Mouse (Mus musculus) left cerebral cortex, adult 2 months (tissue): ENCODE measurements around the gene Fars2. TPM values are rescaled to one million over a fixed set of nuclear protein-coding genes. Genes with fewer than 3 reads are reported as not detected.

Experiments
- DNase-seq, 2 experiments: peaks; one replicate each; pipeline ENCODE4 v3.0.0; 2021 to 2022; ENCODE audit warnings: low spot score in 2 of 2, mixed read lengths in 1 of 2; ENCODE audit errors: extremely low spot score in 1 of 2
- H3K27ac ChIP-seq: fragments of 200-600 bp; 2 replicates; pipeline ENCODE4 v1.8.1; 2022
- H3K4me3 ChIP-seq: fragments of 200-600 bp; 2 replicates; pipeline ENCODE4 v1.8.1; 2022
- CTCF ChIP-seq: fragments of 200-600 bp; IDR thresholded peaks from 2 replicates; pipeline ENCODE4 v1.8.1; 2022; ENCODE audit warnings: antibody characterized with exemption, mild to moderate bottlenecking, moderate library complexity
- intact Hi-C: fragments of 180-260 bp; cut with DNase I; formaldehyde crosslinking; loops from one replicate; pipeline ENCODE4 v1.15.1; 2025
- total RNA-seq, 2 experiments: library from RNA; stranded (reverse); gene quantifications; 2 replicates each; pipeline ENCODE4 v1.2.3; 2021

The Fars2 gene
- total RNA-seq, 2 experiments from 2014 or later = 34.4 to 40.7 TPM

DNA sequence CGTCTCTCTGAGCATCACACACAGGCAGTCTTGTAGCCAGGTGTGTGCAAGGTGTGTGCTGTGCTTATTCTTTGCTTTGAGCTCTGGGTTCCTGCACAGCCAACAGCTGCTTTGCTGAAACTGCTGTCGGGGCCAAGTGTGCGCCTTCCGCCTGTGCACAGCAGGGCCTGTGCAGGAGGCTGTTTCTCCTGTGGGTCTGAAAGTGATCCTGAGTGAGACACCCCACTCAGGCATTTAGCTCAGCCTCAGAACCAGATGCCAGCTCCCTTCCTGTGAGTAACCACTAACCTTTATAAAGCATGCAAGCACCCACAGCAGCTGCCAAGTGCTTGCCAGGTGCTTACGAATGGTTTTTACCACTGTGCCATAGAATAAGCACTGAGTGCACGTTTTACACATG, 249.1 kb downstream of the Fars2 start:
- Histone ChIP-seq H3K27ac (no peak overlapping the region; the same call in 1 of the 2 replicates), H3K4me3 (no peak overlapping the region)
- peak in 1 of 2 experiments; percentile 40 for DNase-seq
- intact Hi-C loops = loop anchor here (2.0 to 10.0 kb wide), 5 partner anchors 126 to 946 kb away; no protein-coding TSS in a partner anchor
- TF ChIP-seq CTCF = no peak

DNA sequence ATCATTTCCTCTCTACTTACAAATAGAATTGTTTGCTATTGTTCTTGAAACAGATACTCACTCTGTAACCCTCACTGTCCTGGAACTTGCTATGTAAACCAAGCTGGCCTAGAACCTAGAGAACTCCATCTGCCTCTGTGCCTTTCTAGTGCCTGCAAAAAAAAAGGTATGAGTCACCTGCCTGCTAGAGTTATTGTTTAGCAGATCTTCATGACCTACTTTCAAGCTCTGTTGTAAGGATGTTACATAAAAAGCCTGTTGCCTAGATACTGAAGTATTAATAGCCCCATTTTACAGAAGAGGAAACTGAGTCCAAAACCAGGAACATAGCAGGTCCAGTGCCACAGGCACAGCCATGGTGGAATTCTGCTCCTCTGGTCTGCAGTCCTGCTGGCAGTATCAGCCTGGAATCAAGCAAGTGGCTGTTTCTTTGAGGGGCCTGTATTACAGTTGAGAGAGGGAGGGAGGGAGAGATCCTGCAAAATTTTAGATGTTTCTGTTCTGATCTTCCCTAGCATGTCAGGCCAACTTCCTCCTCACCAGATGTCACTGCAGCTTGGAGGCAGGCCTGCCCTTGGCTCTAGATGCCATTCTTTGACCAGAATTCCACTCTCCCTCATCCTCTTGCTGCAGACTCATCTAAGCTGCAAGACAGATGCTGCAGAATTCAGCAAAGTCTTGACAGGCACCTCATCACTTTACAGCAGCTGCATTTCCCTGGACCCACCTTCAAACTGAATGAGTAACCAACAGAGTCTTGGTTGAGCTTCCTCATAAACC, 250.7 kb downstream of the Fars2 start:
- intact Hi-C loops = loop anchor here (2.0 to 10.0 kb wide), 6 partner anchors 124 to 944 kb away; no protein-coding TSS in a partner anchor
- no peak overlapping the region for H3K4me3 ChIP-seq
- no peak for TF ChIP-seq CTCF
- H3K27ac ChIP-seq = peak overlapping the region; percentile 87
- DNase-seq = peak in 1 of 2 experiments; percentile 56

DNA sequence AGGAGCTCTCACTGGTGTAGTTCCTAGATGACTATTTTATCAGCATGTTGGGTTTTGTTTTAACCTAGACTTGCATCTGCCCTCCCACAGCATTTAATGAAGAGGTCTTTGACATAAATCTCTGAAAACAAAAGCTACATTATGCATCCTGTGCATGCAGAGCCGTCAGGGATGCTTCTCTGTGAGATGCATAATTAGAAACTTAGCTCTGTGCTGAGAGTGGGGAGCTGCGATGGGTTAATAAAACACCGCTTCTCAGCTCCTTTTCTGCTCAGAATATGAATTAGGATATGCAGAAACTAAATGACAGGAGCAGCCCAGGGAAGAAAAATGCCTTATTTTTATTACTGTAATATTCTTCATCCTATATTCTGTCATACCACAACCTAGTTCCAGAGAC, 251.6 kb downstream of the Fars2 start:
- no peak for TF ChIP-seq CTCF
- H3K4me3 ChIP-seq = no peak overlapping the region
- no peak for DNase-seq
- intact Hi-C loops = loop anchor here (2.0 to 10.0 kb wide), 4 partner anchors 124 to 944 kb away; no protein-coding TSS in a partner anchor
- peak overlapping the region; percentile 52; the same call in 1 of the 2 replicates for H3K27ac ChIP-seq

DNA sequence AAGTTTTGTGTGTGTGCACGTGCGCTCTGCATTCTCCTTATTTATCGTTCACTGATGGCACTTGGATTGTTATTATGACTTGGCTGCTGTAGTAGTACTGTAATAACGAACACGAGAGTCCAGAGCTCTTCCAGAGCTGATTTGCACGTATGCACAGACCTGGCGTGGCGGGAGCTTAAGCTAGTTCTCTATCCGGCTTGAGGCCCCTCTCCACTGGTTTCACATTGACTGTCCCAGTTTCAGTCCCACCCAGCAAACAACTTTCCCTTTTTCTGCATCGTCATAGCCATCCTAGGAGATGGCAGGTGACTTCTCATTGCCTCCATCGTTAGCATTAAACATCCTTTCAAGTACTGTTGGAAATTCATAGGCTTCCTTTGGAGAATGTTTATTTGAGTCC, 252.2 kb downstream of the Fars2 start:
- Histone ChIP-seq H3K4me3 (no peak overlapping the region), H3K27ac (no peak overlapping the region; the same call in 1 of the 2 replicates)
- no peak for TF ChIP-seq CTCF
- intact Hi-C loops = loop anchor here (2.0 to 10.0 kb wide), 4 partner anchors 123 to 943 kb away; no protein-coding TSS in a partner anchor
- DNase-seq = no peak

DNA sequence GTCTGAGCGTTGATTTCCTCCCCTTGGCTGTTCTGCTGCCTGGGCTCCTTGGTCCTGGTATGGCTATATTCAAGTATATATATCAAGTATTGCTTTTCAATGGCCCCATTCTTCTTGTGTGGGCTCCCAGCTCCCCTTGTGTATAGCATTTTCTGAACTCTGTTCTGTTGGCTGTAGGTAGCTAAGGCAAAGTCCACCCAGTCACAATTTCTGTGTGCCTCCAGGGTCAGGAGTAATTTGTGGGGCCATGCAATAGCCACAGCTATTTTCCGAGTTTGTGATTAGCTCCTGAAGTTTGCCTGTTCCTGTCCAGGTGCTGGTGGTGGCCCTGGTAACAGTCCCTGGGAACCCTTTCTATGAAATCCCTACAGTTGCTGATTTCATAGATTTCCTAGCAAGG, 266.0 kb downstream of the Fars2 start:
- intact Hi-C loops = no loop called here
- no peak overlapping the region for H3K27ac ChIP-seq
- no peak overlapping the region for H3K4me3 ChIP-seq
- DNase-seq = no peak
- TF ChIP-seq CTCF = no peak

DNA sequence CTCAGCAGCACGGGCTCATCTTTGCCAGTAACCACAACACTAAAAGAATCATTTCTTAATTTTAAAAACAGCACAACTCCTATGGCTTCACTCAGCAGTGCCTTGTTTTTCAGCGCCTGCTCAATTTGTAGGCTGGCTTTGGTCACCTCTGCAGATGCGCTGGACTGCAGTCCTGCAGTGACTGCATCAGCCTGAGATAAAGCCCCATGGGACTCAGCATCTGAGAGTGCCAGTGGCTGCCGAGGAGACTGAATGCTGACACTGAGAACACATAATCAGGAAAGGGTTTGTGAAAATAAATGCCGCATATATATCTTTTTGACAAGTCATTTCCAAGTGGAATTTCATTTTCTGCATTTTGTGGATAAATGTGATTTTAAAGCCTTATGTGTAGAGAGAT, 268.9 kb downstream of the Fars2 start:
- Histone ChIP-seq H3K4me3 (no peak overlapping the region), H3K27ac (no peak overlapping the region)
- no peak for TF ChIP-seq CTCF
- intact Hi-C loops = no loop called here
- DNase-seq = no peak

DNA sequence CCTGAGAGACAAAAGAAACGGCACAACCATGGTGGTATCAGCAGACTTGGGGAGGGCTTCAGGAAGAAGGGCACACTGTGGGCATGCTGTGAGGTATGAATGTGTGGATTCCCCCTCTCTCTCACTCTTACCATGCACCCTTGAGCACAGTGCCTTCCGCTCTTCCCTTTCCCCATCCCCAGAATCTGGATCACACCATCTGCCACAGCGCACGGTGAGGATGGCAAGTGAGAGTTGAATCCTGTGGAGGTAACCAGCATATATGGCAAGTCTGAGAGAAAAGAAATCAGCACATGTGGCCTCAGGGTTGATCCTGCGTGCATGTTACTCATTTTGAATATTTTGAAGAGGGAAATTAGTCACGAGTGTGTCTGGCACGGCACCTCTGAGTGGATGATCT, 274.7 kb downstream of the Fars2 start:
- H3K4me3 ChIP-seq = no peak overlapping the region
- no peak for DNase-seq
- H3K27ac ChIP-seq = no peak overlapping the region
- no peak for TF ChIP-seq CTCF
- intact Hi-C loops = no loop called here

DNA sequence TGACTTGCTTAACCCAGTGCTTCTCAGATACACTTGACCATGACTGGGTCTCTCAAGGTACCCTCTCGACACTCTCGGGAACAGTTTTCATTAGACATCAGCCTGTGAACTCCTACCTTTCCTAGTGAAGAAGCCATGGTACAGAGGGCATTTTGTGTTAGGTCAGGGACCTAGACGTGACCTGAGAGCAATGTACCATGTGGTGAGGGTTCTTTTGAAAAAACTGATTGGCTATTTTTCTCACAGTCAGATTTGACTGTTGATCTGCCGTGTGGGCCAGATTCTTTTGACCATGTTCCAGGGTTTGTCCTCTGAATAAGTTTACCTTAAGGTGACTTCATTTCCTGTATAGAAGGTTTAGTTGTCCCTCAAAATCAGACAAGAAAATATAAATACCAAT, 275.5 kb downstream of the Fars2 start:
- TF ChIP-seq CTCF = no peak
- intact Hi-C loops = no loop called here
- Histone ChIP-seq H3K4me3 (no peak overlapping the region), H3K27ac (no peak overlapping the region)
- no peak for DNase-seq

DNA sequence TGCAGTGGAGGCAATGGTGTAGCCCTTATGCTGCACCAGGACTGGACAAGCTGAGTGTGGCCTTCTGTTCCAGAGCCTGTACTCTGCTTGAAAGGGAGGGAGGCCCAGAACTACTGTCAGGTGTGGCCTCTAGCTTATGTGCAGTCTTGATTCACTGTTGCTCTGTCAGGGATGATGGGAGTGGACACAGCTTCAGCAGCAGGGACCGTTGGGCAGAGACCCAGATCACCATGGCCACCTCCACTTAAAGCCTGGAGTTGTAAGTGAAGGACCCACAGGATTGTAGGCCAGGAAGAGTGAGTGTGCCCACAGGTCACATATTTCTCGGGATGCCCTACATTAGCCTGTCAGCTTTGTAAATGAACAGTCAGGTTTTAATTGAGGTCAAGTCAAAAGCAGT, 283.8 kb downstream of the Fars2 start:
- intact Hi-C loops = no loop called here
- no peak for TF ChIP-seq CTCF
- no peak overlapping the region for H3K27ac ChIP-seq
- no peak overlapping the region for H3K4me3 ChIP-seq
- DNase-seq = no peak

DNA sequence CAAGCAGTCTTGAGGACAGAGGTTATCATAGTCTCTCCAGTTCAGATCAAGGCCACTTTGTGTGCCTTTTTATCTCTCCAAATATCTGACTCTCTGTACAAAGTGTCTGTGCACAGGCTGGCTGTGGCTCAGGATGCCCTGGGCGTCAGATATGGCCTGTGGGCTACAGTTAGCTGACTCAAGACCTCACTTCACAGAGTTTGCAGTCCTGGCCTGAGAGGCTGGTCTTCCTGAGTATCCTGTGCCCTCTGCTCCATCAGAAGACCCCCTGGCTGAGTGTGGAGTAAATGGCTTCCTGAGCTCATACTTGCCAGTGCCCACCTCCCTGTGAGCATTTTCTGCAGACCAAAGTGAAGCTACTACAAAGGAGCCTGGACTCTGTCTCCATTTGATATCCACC, 296.1 kb downstream of the Fars2 start:
- Histone ChIP-seq H3K4me3 (no peak overlapping the region), H3K27ac (no peak overlapping the region)
- DNase-seq = no peak
- intact Hi-C loops = no loop called here
- no peak for TF ChIP-seq CTCF

DNA sequence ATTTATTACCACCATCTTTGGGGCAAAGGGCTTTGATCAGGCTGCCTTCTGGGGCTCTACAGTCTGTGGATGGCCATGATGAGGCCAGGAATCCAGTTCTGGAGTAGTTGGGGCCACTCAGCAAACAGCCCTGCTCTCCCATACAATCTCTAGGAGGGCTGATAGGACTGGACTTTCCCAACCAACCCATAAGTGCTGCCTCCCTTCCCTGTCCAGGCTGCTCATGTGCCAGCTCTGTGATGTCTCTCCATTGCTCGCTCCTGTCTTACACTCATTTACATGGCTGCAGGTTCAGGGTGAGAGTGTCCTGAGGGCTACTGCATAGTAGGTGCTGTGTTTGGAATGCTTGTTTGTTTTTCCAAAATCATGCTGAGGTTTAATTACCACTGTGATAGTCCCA, 298.0 kb downstream of the Fars2 start:
- TF ChIP-seq CTCF = no peak
- DNase-seq = no peak
- intact Hi-C loops = no loop called here
- H3K27ac ChIP-seq = no peak overlapping the region
- H3K4me3 ChIP-seq = no peak overlapping the region

DNA sequence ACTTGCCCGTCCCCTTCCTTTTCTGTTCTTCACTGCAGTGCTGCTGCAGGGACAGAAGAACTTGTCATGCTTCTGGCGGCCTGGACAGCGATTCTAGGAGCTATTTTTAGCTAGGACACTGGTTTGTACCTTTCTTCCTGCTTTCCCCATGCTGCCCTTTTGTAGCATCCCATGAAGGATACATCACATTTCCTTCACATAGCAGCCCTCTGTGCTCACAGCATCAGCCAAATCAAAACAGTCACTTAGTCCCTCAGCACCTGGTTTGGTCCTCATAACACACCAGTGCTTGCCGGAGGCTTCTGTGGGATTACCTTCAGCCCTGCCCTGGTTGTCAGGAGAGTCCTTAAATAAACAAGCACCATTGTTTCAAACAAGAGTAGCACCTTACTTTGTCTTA, 299.3 kb downstream of the Fars2 start:
- no peak overlapping the region for H3K27ac ChIP-seq
- no peak for TF ChIP-seq CTCF
- no peak for DNase-seq
- H3K4me3 ChIP-seq = no peak overlapping the region
- intact Hi-C loops = no loop called here

DNA sequence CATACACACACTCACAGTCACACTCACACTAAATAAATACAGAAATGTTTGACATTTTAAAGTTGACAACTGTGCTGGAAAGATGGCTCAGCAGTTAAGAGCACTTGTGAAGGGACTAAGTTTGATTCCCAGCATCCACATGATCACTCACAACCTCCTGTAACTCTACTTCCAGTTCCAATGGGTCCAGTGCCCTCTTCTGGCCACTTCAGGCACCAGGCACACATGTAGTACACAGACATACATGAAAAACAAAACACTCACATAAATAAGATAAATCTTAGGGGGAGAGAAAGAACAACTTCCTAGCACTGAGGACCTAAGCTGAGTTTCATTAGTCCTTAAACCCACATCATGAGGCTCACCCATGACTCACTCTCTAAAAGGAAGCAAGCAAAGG, 302.1 kb downstream of the Fars2 start:
- H3K27ac ChIP-seq = no peak overlapping the region
- TF ChIP-seq CTCF = no peak; the same call in none of the 2 replicates
- no peak overlapping the region for H3K4me3 ChIP-seq
- intact Hi-C loops = no loop called here
- no peak for DNase-seq
